Mouse (Mus musculus): ENCODE results near the gene Tmem97.

- TF ChIP-seq CTCF (IDR thresholded peaks at IDR 0.05; ENCODE audit: low read depth) (no peak), EP300 (IDR thresholded peaks at IDR 0.05; ENCODE audit: low read depth) (no peak)
Observed at GRCm38 (mm10) chr11:78495904-78496303, 54.7 kb downstream of the Tmem97 start.
